Mouse (Mus musculus): ENCODE results near the gene Gpr85. TPM values are rescaled to one million over a fixed set of nuclear protein-coding genes. Genes with fewer than 3 reads are reported as not detected.

Gene Gpr85
- polyA plus RNA-seq, 1 experiment from 2014 or later, result 6.6 TPM

- H3K4me3 ChIP-seq (ENCODE audit: low read depth, low read length), result no peak overlapping the region
- no peak overlapping the region for H3K4me2 ChIP-seq
- 65% methylated on average over 17 of the region's 17 CpGs for WGBS (ENCODE audit: insufficient replicate concordance)
- no peak overlapping the region for H3K27ac ChIP-seq (ENCODE audit: low read depth, low read length)
- no peaks in the 10 kb centered on the region for H3K9me3 ChIP-seq (replicated peaks; ENCODE audit: control insufficient read depth, low read length)
- H3K36me3 ChIP-seq (ENCODE audit: control insufficient read depth, insufficient read depth, low read length), result no peaks in the 10 kb centered on the region
- no peak for ATAC-seq (replicated peaks; ENCODE audit: insufficient number of reproducible peaks, low FRiP score, low TSS enrichment)
- no peaks in the 10 kb centered on the region for H3K4me1 ChIP-seq (ENCODE audit: control insufficient read depth, insufficient read depth, low read length)
- H3K27me3 ChIP-seq (ENCODE audit: control insufficient read depth, insufficient read depth, low read length), result no peaks in the 10 kb centered on the region
- H3K9ac ChIP-seq (ENCODE audit: low read depth, low read length), result no peak overlapping the region
These were observed 3.7 kb downstream of the Gpr85 start for GRCm38 (mm10) chr6:13835720-13836665.

GRCm38 (mm10) chr6:13832770-13833169 lies 7.0 kb downstream of the Gpr85 start:
- no peak overlapping the region for H3K4me2 ChIP-seq
- no peaks in the 10 kb centered on the region for H3K9me3 ChIP-seq (replicated peaks; ENCODE audit: control insufficient read depth, low read length)
- H3K4me1 ChIP-seq (ENCODE audit: control insufficient read depth, insufficient read depth, low read length), result no peaks in the 10 kb centered on the region
- no peak overlapping the region for H3K9ac ChIP-seq (ENCODE audit: low read depth, low read length)
- no peak for ATAC-seq (replicated peaks; ENCODE audit: insufficient number of reproducible peaks, low FRiP score, low TSS enrichment)
- no peaks in the 10 kb centered on the region for H3K27me3 ChIP-seq (ENCODE audit: control insufficient read depth, insufficient read depth, low read length)
- 75% methylated on average over 2 of the region's 2 CpGs for WGBS (ENCODE audit: insufficient replicate concordance)
- H3K36me3 ChIP-seq (ENCODE audit: control insufficient read depth, insufficient read depth, low read length), result no peaks in the 10 kb centered on the region
- no peak overlapping the region for H3K4me3 ChIP-seq (ENCODE audit: low read depth, low read length)
- H3K27ac ChIP-seq (ENCODE audit: low read depth, low read length), result no peak overlapping the region

- 59% methylated on average over 1 of the region's 1 CpGs for WGBS (ENCODE audit: insufficient replicate concordance)
- H3K27ac ChIP-seq (ENCODE audit: low read depth, low read length), result no peak overlapping the region
- no peaks in the 10 kb centered on the region for H3K4me1 ChIP-seq (ENCODE audit: control insufficient read depth, insufficient read depth, low read length)
- H3K4me3 ChIP-seq (ENCODE audit: low read depth, low read length), result no peak overlapping the region
- H3K4me2 ChIP-seq, result no peak overlapping the region
- H3K36me3 ChIP-seq (ENCODE audit: control insufficient read depth, insufficient read depth, low read length), result no peaks in the 10 kb centered on the region
- ATAC-seq (replicated peaks; ENCODE audit: insufficient number of reproducible peaks, low FRiP score, low TSS enrichment), result no peak
- no peaks in the 10 kb centered on the region for H3K27me3 ChIP-seq (ENCODE audit: control insufficient read depth, insufficient read depth, low read length)
- H3K9me3 ChIP-seq (replicated peaks; ENCODE audit: control insufficient read depth, low read length), result no peaks in the 10 kb centered on the region
- H3K9ac ChIP-seq (ENCODE audit: low read depth, low read length), result no peak overlapping the region
These were observed 10.9 kb downstream of the Gpr85 start for GRCm38 (mm10) chr6:13828877-13829276.

GRCm38 (mm10) chr6:13816661-13817060 lies 23.1 kb downstream of the Gpr85 start:
- Histone ChIP-seq H3K4me3 (ENCODE audit: low read depth, low read length) (no peak overlapping the region), H3K9me3 (replicated peaks; ENCODE audit: control insufficient read depth, low read length) (no peaks in the 10 kb centered on the region), H3K4me1 (ENCODE audit: control insufficient read depth, insufficient read depth, low read length) (no peaks in the 10 kb centered on the region), H3K27ac (ENCODE audit: low read depth, low read length) (no peak overlapping the region), H3K9ac (ENCODE audit: low read depth, low read length) (no peak overlapping the region), H3K36me3 (ENCODE audit: control insufficient read depth, insufficient read depth, low read length) (no peaks in the 10 kb centered on the region), H3K27me3 (ENCODE audit: control insufficient read depth, insufficient read depth, low read length) (no peaks in the 10 kb centered on the region), H3K4me2 (no peak overlapping the region)
- no peak for ATAC-seq (replicated peaks; ENCODE audit: insufficient number of reproducible peaks, low FRiP score, low TSS enrichment)

GRCm38 (mm10) chr6:13812157-13812556 lies 27.6 kb downstream of the Gpr85 start:
- Histone ChIP-seq H3K36me3 (ENCODE audit: control insufficient read depth, insufficient read depth, low read length) (no peaks in the 10 kb centered on the region), H3K4me3 (ENCODE audit: low read depth, low read length) (no peak overlapping the region), H3K9me3 (replicated peaks; ENCODE audit: control insufficient read depth, low read length) (no peaks in the 10 kb centered on the region), H3K4me2 (no peak overlapping the region), H3K27me3 (ENCODE audit: control insufficient read depth, insufficient read depth, low read length) (no peaks in the 10 kb centered on the region), H3K9ac (ENCODE audit: low read depth, low read length) (no peak overlapping the region), H3K27ac (ENCODE audit: low read depth, low read length) (no peak overlapping the region), H3K4me1 (ENCODE audit: control insufficient read depth, insufficient read depth, low read length) (no peaks in the 10 kb centered on the region)
- no peak for ATAC-seq (replicated peaks; ENCODE audit: insufficient number of reproducible peaks, low FRiP score, low TSS enrichment)
- 73% methylated on average over 4 of the region's 4 CpGs for WGBS (ENCODE audit: insufficient replicate concordance)

GRCm38 (mm10) chr6:13800071-13800470 lies 39.7 kb downstream of the Gpr85 start:
- WGBS (ENCODE audit: insufficient replicate concordance), result 52% methylated on average over 7 of the region's 7 CpGs
- Histone ChIP-seq H3K27me3 (ENCODE audit: control insufficient read depth, insufficient read depth, low read length) (no peaks in the 10 kb centered on the region), H3K4me2 (no peak overlapping the region), H3K36me3 (ENCODE audit: control insufficient read depth, insufficient read depth, low read length) (no peaks in the 10 kb centered on the region), H3K9ac (ENCODE audit: low read depth, low read length) (no peak overlapping the region), H3K4me1 (ENCODE audit: control insufficient read depth, insufficient read depth, low read length) (no peaks in the 10 kb centered on the region), H3K9me3 (replicated peaks; ENCODE audit: control insufficient read depth, low read length) (no peaks in the 10 kb centered on the region), H3K4me3 (ENCODE audit: low read depth, low read length) (no peak overlapping the region), H3K27ac (ENCODE audit: low read depth, low read length) (no peak overlapping the region)
- ATAC-seq (replicated peaks; ENCODE audit: insufficient number of reproducible peaks, low FRiP score, low TSS enrichment), result no peak

- no peak overlapping the region for H3K9ac ChIP-seq (ENCODE audit: low read depth, low read length)
- no peaks in the 10 kb centered on the region for H3K4me1 ChIP-seq (ENCODE audit: control insufficient read depth, insufficient read depth, low read length)
- no peaks in the 10 kb centered on the region for H3K9me3 ChIP-seq (replicated peaks; ENCODE audit: control insufficient read depth, low read length)
- H3K4me3 ChIP-seq (ENCODE audit: low read depth, low read length), result no peak overlapping the region
- no peak for ATAC-seq (replicated peaks; ENCODE audit: insufficient number of reproducible peaks, low FRiP score, low TSS enrichment)
- no peak overlapping the region for H3K4me2 ChIP-seq
- H3K36me3 ChIP-seq (ENCODE audit: control insufficient read depth, insufficient read depth, low read length), result no peaks in the 10 kb centered on the region
- no peaks in the 10 kb centered on the region for H3K27me3 ChIP-seq (ENCODE audit: control insufficient read depth, insufficient read depth, low read length)
- no peak overlapping the region for H3K27ac ChIP-seq (ENCODE audit: low read depth, low read length)
These were observed 42.4 kb downstream of the Gpr85 start for GRCm38 (mm10) chr6:13797389-13797788.
